Mouse (Mus musculus) granulocyte monocyte progenitor cell, adult 5-6 weeks (primary cell): ENCODE measurements around the gene Pakap. TPM values are rescaled to one million over a fixed set of nuclear protein-coding genes. Genes with fewer than 3 reads are reported as not detected.

Experiments used
- ATAC-seq: replicated peaks from 2 replicates; pipeline ENCODE4 v1.8.0; 2016; ENCODE audit warnings: mild to moderate bottlenecking, moderate TSS enrichment, inconsistent platforms; ENCODE audit not compliant: poor library complexity, severe bottlenecking
- total RNA-seq, 2 experiments: library from RNA; stranded (forward) in 1 of 2; stranded (reverse) in 1 of 2; fragments of 200-712, 200-1000 nt in 1 of 2; fragments of >200 nt in 1 of 2; fragmentation: Nextera tagmentation in 1 of 2; gene quantifications; 2 replicates each; pipeline ENCODE4 v1.2.3; 2014 to 2017

Gene Pakap
- total RNA-seq, 2 experiments from 2014 or later: 0.10 TPM; not detected in 1

DNA sequence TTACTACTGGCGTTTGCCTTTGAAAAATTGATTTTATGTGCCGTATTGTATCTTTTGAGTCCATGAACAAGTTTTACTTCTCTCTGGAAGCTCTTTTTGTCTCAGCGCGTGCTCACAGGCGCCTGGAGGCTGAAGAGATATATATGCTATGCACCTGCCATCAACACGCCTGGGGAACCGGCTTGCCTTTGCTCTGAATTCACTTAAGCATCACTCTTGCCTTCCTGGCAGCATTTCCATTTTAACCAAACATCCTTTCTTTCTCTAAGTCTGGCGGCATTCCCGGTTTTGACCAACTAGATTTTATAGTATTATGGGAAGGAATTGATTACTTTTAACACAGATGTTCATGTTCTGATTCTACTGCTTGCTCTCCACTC is 215.4 kb downstream of the Pakap start:
- no peak for ATAC-seq

DNA sequence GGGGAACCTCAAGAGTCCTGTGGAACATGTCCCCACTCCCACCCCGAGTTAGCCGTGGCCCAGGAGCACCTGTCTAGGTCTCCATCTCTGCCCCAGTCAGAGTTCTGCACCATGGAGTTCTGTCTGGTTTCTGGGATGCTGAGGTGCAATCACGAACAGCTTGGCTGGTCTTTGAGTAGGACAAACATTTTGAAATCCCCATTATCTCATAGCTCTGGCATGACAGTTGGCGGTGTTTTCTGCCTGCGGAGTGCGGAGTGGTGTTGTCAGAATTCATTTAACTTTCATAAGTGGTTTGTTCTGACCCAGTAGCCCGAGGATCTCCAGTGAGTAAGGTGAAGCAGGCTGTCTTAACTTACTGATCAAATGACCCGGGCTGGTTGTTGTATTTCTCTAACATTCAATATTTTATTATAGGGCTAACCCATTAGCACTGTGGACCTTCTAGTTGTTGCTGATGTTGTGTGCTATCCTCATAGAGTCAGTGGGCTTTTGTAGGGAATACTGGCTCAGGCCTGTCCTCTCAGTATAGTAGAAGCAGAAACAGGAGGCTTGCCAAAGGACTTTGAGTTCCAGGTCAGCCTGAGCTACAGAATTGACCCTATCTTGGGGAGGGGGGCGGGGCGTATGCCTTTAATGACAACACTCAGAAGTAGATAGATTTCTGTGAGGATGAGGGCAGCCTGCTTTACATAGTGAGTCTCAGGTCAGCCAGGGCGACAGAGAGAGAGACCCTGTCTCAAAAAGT is 216.0 kb downstream of the Pakap start:
- no peak for ATAC-seq

DNA sequence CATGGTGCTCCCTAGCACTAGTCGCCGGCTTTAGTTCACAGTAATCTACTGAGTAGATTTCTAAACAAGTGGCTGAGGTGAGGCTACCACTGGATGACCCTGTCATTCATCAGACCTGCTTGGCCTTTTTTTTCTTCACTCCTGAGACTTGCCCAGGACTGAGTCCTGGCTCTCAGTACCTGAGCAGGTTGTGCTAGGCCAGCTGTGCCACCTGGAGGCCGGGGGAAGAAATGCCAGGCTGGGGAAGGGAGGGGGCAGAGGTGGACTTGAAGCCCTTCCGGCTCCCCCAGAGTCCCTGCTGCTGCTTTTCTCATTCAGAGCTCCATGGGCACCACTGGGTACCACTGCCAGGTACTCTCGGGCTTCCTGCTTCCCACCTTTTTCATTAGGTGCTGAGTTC is 220.7 kb downstream of the Pakap start:
- no peak for ATAC-seq

DNA sequence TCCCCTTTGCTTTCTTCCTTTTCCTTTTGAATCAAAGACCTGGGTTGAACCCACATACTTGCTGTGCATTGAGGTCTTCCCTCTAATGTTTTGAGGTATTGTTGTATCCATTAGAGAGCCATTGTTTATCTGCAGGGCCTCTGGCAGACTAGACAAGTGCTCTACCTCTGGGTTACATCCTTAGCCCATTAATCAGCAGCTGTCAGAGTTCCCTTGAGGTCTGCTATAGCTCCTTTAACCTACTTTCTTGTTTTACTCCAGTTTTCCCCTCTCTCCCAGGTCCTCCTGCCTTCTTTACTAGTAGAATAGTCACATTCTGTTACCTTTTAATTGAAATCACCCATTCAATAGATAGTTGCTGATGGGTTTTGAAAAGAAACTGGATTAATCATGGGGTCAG is 221.1 kb downstream of the Pakap start:
- no peak for ATAC-seq

DNA sequence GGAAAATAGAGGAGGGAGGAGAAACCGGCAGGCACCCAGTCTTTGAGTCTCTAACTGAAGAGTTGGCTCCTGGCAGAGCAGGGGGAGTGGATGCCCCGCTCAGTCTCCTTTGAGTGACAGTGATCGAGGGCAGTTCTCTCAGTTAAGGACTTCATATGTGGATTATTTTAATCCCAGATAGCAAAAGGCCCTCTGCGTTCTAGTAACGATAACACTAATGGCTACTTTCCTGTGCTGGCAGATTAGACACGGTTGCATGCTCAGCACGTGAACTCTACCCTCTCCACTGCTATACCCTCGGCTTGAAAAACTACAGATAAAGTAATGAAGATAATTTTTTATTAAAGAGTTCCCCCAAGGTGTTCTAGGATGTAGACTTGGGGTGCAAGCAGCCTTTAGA is 226.0 kb downstream of the Pakap start:
- no peak for ATAC-seq

DNA sequence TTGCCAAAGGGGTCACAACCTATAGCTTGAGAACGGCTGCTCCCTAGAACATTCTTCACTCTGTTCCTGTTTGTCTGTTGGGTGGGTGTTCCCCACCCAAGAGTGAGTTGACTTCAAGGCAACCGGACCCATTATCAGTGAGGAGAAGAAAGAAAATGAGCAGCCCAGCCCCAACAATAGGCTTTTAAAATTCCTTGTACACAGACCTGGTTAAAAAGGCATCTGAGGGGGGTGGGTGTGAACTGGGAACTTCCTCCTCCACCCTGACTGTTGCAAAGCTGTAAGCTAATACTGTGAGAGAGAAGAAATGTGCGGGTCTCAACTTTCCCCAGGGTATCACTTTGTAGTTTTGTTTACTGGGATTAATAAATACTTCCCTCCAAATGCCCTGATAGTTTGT is 226.6 kb downstream of the Pakap start:
- ATAC-seq: no peak

DNA sequence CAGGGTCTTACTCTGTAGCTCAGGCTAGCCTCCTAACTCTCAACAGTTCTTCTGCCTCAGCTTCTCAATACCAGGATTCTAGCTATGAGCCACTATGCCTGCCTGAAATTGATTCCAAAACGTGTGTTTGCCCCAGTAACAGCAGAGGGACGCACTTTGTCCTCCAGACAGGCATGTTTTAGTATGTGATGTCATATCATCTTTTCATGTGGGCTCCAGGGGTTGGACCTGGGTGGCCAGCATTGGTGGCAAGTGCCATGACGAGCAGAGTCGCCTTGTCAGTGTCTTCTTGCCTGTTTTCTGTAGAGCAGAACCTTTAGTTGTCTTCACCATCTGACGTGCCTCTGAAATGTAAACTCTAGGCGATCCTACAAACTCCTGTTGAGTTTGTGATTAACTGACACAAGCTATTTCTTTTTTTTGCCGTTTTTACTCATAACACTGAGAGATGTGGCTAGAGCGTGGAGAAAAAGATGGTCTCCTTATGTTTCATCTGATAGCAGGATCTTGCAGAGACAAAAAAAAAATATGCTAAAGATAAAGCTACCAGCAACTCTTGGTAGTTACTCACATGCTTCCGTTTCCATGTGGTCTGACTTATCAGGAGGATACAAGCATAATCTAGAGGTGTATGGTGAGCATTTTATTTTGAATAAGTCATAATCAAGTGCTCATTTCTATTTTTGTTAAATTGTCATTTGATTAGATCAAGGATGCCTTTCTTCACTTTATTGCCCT is 229.7 kb downstream of the Pakap start:
- ATAC-seq: no peak

DNA sequence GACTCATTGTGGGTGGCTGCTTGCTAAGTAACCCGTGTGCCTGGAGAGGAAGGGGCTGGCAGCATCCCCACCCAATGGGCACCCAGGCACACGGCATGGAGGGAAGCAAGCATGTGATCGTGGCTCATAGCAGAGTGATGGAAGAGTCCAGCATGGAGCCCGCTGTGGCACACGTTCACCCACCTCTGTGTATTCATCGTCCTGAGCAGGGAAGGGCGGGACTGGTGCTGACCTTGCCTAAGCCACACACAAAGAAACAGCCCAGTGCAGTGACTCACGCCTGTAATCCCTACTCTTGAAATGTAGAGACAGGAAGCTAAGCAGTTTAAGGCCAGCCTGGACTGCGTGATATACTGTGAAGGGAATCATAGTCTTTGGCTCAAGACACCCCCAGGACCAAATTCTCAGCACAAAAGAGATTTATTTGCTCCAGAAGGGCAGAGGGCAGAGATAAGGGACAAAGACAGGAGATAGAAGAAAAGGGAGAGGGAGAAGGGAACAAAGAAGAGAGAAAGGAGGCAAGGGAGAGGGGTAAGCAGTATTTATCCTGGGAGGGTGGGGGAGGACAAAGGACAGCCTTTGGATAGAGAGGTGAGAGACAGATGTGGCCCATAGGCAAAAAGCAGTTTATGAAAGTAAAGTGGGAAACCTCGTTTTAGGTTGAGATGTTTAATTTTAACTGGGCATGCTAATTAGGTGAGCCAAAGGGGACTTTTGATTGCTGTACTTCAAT is 230.5 kb downstream of the Pakap start:
- peak; percentile 55; the same call in 1 of the 2 replicates for ATAC-seq

DNA sequence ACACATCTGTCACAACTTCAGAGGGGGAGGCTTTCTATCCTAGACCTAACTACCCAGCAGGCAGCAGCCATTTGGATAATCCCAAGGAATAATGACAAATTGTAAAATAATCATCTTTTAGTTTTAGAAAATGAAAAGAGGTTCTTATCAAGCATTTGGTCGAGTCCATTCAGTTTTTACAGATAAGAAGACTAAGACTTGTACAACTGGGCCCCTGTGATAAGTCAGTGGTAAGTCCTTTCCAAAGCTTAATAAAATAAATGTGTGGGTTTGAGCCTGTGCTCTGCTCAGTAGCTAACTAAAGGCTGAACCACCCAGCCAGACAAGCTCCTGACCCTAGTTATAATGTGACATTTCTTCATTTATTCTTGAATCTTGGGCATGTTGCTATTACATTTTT is 231.3 kb downstream of the Pakap start:
- no peak for ATAC-seq

DNA sequence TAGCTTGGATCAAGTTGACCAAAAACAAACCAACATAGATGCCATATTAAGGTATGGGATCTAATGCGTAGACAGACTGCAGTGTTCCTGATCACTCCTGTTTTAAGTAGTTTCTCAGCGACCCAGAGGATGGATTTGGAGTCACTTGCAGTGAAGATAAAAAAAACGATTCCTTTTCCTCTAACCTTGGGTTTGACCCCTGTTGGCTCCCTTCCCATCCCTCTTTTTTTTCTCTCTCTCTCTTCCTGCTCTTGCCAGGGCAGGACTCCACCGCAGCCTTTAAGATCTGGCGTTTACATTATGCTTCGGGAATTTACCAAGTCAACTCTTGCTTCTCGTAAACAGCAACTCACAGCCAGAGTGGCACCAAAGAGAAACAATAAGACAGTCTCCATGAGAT is 233.3 kb downstream of the Pakap start:
- ATAC-seq: no peak

DNA sequence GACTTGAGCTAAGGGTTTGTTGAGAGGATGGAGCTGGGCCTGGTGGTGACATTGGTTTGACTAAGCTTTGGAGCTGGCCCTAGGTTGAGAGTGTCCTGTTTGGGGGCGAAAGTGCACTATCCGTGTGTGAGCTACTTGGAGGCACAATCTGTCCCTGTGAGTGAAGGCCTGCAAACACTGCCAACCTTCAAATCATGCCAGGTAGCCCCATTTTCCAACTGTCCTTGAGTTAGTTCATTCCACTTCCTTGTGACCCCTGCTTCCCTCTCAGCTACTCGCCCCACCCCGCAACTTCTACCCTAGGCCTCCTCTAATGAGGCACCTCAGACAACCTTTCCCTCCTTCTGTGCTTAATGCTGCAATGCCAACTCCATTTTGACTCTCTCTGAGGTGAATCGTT is 234.0 kb downstream of the Pakap start:
- no peak for ATAC-seq

DNA sequence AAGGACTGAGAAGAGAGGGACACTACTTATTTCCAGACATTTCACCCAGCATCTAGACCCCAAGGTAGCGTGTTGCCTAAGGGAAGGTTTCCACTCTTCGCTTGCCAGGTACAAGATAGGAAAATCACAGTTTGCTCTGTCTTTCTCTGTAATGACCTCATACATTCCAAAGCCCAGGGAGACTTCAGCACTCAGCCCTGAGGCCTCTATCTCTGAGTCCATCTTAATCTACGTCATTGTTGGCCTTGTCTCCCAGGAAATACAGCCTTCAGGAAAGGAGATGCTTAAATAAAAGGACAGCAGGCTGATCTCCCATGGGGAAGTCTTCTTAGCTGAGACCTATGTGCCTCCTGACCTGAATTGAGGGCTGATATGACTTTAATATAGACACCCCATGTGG is 234.4 kb downstream of the Pakap start:
- ATAC-seq: no peak

DNA sequence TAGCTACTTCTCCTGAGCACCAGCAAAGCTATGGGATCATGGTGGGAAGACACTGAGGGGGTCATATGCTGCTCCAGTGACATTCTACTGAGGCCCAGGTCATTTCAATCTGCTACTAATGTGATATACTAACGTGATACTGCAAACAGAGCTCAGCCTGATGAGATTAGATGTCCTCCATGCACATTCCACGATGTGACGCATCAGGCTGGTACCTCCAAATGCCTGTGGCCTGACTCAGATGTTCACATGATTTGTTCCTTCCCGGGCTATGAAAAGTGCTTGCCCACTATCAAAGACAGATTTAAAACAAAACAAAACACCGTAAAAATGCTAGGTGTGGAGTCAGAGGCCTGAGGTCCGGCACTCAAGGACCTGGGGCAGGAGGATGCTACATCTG is 236.9 kb downstream of the Pakap start:
- no peak for ATAC-seq

DNA sequence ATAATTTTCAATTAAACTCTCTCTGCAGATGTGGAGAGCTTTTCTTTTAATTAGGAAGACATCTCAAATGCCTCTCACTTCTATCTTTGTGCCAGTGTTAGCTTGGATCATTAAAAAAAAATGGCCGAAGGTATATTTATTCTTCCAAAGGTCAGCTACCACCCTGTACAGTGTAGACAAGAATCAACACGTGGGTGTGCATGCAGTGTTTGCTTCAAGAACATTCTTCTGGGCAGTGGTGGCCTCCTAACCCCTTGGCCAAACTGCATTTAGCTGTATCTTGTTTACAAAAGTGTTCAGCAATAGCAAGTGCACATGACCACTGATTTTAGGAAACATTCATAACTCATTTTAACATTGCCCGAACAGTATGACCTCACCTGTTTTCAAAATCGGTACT is 241.5 kb downstream of the Pakap start:
- ATAC-seq: no peak

DNA sequence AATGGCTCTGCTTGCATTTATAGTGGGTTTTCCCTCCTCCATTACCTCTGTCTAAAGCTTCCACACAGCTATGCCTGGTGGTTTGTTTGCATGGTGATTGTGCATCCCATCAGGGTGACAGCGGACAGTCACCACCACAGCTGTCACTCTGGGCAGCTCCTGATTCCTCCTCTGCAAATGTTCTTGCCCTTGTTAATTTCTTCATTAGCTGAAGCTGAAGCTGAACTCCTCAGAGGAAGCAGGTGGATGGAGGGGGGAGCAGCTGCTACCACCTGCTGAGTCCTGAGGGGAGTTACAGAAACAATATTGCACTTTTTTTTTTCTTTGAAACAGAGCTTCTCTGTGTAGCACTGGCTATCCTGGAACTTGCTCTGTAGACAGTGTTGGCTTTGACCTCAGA is 244.1 kb downstream of the Pakap start:
- no peak for ATAC-seq

DNA sequence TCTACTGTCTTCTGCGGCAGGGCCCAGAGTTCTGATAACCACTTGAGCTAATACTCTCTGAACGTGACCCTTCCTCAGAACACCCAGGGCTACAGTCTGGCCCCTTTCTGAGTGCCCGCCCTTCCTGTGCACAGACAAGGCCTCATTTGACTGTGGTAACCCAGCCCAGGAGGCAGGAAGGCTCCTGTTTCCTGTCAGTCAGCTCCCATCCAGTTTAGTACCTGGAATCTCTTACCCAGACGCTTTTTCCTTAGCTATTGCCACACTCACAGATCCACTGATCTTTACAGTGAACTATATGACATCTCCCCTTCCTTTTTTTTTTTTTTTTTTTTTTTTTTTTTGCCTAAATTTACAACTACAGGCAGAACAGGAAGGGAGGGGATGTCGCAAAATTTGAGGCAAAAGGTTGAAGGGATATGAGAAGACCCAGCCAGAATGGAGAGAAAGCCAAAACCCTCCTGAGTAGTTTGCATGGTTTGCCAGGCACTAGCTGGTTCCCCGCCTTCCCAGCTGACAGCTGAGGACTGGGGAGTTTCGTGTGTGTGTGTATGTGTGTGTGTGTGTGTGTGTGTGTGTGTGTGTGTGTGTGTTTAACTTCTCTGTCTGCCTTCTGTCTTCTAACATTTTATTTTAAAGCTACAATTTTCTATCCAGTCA is 245.1 kb downstream of the Pakap start:
- peak; percentile 50 for ATAC-seq

DNA sequence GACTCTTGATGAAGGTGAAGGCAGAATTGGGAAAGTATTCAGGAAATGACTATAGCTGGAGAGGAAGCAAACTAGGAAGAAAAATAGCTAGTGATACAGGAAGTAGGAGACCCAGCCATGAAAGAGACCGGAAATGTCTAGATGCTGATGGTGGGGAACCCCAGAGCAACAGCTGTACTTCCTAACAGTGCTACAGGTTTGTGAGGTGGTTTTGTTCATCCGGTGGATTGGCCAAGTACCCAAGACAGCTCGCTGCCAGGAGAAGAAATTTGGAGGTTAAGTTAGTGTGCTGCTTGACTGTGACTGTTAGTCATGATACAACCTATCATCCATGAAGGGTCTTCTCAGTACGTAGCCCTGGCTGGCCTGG is 245.6 kb downstream of the Pakap start:
- peak; percentile 77 for ATAC-seq

DNA sequence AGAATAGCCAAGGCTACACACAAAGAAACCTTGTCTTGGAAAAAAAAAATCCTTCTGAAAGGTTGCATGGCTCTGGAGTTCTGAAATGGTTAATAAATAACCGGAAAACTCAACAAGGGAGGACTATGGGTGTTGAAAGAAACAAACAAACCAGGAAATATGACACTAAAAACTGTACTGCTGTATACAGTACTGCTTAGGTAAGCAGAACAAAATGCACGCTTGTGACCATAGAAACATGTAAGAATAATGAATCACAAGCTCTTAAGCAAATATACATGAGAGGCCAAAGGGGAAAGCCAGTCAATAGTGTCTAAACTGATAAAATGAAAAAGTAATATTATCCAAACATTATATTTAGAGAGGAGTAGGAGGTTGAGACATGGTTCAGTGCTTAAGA is 247.4 kb downstream of the Pakap start:
- no peak for ATAC-seq

DNA sequence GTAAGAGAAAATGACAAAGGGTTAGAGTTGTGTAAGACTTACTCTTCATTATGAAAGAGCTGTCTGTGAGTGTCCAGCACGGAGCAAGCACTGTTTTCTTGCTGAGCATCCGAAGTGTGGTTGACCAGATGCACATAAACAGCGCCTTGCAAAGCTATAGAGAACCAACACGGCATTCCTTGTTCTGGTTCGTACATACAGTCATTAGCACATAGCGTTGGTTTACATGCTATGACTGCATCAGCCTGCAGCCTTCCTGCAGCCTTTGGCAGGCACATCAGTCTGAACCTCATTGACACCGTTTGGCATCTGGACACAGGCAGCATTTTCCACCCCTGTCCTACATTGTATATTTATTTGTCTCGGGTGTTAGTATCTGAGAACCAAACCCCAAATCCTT is 248.2 kb downstream of the Pakap start:
- ATAC-seq: no peak

DNA sequence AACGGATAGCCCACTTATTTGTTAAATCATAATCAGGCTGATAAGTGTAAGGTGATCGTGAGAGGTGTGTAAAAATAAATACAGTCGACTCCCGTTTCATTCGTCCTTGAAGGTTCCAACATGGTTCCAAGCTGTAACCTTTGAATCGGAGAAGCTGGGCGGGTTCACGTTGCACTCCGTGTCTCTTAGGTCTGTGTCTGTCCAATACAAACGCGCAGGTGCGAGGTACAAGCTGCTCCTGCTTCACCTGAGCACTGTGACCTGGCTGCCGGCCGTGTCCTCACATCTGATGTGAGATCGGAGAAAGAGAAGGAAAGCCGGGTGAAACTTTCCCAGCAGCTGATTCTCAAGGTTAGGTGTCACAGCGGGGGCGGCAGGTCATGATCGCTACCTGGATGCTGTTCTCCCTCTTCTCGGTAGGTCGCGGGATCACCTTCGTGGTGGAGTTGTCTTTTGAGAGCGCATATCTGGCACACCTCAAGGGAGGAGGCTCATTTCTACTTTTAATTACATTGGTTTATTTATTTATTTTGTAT is 252.9 kb downstream of the Pakap start:
- ATAC-seq: no peak
